Mouse (Mus musculus): ENCODE data around the gene Sept12.

Gene Sept12

DNA sequence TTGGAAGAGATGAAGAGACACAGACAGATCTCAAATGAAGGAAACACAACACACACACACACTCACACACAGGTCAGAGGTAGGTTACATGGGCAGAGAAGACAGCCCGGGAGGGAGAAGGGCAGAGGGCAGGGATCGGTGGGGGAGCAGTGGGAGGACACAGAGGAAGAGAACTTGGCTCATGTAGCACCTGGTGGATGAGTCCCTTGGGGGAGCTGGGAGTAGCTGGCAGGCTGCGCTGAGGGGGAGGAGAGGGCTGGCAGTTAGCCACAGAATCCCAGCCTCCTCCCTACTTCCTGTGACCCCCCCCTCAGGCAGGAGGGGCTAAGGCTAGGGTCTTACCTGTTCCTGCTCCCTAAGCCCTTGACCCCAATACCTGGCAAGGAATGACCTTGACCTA lies at the start of gene Sept12:
Gene Sept12, minus strand, starts transcription at position 300 of the 400 bp plus-strand sequence.
- DNase-seq = no peak

DNA sequence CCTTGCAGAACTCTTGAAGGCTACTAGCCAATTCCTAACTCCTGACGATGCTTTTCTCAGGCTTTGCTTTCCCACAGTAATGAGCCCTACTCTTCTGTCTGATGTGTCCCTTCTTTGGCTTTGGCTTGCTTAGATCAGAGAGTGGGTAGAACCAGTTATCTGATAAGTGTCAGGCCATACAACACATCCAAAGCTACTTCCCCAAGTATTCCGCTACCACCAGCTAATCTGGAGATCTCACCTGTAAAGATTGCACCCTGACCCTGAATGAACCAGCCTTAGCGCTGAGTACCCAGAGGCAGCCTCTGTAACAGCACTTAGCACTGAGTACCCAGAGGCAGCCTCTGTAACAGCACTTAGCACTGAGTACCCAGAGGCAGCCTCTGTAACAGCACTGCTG lies 47.7 kb upstream of the Sept12 start:
- no peak for DNase-seq

GRCm38 (mm10) chr16:5036649-5037234 lies 39.1 kb upstream of the Sept12 start:
- no peak for DNase-seq

DNA sequence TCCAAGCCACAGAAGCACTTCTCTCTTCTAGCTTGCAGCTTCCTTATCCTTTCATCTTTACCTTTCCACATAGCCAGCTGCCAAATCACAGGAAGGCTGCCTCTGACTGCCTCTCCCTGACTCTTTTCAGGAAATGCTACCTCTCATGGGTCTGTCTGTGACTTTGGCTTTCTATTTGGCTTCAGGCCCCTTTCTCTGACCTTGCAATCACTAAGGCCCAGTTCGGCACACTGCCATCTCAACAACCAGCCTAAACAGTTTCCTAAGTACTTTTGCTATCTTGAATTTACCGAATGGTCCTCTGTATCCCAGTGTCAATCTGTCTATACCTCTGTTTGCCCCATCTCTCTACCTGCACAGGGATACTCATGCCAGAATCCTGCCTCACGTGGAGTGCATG lies 37.9 kb upstream of the Sept12 start:
- no peak for DNase-seq

- no peak for DNase-seq
Observed at GRCm38 (mm10) chr16:5029847-5030246, 32.2 kb upstream of the Sept12 start.

DNA sequence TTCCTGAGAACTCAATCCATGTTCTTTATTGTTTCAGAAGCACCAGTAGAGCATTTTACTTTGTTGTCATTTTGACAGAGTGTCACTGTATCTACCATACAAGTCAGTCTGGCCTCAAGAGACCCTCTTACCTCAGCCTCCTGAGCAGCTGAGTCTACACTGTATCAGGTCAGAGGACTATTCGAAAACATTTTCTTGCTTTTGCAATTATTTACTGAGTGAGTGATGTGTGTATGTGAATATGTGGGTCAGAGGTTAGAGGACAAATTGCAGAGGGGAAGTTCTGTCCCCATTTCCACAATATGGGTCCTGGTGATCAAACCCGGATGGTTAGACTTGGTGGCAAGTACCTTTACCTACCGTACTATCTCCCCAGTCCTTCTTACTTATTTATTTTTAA lies 26.4 kb upstream of the Sept12 start:
- no peak for DNase-seq

DNA sequence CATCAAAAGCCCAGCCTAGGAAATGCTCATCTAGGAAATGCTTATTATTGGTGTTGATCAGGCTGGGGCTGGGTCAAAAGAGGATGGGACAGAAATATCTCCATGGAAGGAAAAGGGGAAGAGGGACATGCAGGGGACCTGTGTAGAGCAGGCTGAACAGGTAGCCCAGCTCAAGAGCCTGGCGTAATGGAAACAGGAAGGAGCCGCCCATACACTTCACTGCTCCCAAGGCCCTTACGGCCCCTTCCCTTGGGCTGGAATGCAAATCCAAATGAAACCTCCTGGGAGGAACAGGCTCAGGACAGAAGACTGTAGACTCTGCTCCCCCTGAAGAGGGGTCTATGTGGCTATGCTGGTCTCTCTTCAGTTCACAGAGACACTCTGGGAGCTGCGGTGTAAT lies 16.9 kb upstream of the Sept12 start:
- peak; percentile 21 for DNase-seq

DNA sequence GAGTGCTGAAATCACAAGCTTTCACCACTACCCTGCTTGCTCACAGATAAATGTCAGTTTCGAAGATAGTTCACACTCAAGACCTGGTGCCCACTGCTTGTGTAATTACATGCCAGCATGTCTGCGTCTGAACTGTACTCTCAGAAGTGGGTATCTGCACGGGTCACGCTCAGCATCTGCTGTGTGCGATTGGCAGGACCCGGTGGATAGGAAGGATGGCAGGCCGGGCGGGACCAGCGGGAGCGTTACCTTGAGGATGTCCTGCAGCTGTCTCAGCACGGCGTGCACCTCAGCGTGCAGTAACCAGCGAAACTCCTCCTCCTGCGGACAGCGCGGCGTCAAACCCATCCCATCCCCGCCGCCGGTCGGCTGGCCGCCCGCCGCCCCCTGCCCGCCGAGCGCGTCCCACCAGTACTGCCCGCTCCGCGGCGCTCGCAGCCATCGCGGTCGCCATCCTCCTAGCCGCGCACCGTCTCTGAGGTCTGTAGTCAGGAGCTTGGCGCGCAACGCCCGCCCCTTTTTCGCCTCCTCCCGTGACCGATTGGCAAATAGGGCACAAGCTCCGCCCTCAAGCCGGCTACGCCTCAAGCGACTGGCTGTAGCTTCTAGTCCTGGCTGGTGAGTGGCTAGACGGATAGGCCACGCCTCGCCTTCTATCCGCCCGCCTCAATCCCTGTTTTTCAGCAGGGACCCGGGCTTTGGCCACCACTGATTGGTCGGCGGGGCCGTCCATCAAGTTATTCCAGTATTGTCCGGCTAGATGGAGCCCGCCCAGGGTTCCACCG lies 15.6 kb upstream of the Sept12 start, which contains the start of gene Rogdi:
Gene Rogdi, minus strand, starts transcription at position 500 of the 785 bp plus-strand sequence.
- DNase-seq = peak; percentile 100

DNA sequence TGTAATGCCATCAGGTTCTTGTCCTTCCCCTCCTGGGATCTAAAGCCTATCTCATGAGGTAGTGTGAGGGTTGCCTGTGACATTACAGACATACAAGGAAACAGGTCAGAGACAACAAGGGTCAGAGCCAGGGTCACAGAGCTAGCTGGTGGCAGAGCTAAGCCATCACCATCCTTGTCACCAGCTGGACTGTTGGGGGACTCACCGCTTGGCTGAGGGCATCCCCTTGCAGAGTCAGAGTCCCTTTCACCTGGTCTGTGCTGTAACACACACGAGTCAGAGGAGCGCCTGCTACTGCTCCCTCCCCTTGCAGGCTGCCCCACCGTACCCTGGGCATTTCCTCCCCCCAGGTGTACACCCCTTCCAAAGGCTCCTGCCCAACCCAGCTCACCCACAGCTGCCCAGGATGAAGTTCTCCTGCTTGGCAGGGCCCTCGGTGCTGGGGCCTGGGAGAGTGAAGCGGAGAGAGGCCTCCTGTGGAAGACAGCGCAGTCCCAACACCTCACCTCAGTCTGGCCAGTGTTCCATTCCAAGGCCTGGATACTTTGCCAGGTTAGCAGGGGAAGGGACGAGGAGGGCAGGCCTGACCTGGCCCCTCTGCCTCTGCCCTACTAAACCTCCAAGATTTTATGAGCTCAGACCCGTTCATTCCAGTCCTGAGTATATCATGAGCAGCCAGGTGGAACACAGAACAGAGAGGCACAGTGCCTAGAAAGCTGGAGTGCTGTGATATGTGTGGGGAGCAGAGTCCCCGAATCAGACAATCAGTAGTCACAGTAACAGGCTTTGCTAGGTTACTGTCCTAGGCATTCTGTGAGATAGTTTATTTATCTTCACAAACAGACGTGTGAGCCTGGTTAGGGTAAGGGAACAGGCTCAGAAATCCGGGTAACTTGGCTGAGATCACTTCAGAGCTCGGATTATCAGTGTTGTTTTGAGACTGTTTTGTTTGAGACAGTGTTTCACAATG lies 14.7 kb upstream of the Sept12 start:
- DNase-seq = peak; percentile 50

- peak; percentile 23 for DNase-seq
Observed at GRCm38 (mm10) chr16:5011285-5011684, 13.6 kb upstream of the Sept12 start.

- DNase-seq = no peak
Observed at GRCm38 (mm10) chr16:5010371-5010935, 12.8 kb upstream of the Sept12 start.

DNA sequence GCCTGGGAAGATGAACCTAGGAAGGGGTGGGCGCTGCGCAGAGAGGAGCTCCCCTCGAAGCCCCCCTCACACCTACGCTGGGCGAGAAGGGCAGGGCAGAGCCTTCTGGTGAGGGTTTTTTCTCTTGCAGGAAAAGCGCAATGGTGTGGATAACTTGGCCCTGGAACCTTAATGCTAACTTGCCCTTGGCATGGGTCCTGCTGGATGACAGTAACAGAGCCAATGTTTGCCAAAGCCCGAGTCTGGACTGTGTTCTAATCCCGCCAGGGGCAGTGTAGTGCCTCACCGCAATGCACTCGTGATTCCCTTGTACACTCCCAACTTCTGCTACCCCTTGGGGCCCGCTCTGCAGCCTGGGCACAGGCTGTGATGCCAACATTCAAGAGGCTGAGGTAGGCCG lies 10.4 kb upstream of the Sept12 start:
- peak; percentile 26 for DNase-seq

DNA sequence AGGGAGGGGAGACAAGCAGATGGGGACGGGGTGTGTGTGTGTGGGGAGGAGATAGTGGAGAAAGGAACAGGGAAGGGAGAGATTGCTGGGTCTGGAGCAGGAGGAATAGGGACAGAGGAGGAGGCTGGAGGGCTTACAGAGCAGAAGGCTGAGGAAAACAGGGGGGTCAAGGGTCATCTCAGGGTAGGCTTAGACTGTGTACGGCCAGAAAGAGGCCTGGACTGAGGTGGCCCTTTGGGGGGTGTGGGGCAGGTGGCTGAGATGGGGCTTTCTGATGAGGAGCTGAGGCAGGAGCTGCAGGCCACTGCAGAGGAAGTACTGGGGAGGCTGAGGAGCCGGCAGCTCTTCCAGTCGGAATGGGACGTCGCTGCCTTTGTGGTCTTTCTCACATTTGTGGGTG lies 9.8 kb upstream of the Sept12 start:
- DNase-seq = no peak

DNA sequence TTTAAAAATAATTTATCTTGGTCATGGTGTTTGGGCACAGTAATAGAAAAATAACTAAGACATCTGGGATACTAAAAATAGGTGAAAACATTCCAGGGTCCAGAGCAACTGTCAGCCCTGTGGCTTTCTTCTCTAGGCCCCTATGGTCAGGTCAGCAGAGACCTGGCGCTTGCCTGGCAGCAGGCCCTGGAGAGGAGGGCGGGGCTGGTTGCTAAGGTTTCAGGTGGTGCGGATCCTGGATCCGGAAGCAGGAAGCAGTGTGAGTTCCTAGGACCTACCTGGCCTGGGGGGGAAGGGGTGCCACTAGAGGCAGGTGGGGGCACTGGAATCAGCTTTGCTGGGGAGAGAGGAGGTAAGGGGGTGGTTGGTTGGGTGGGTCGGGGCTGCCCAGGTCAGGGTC lies 9.4 kb upstream of the Sept12 start, which contains the start of gene Smim22:
Gene Smim22, plus strand, starts transcription at position 222 of the 400 bp plus-strand sequence.
- no peak for DNase-seq

- DNase-seq = no peak
Observed at GRCm38 (mm10) chr16:5000611-5001010, 3.0 kb upstream of the Sept12 start.

DNA sequence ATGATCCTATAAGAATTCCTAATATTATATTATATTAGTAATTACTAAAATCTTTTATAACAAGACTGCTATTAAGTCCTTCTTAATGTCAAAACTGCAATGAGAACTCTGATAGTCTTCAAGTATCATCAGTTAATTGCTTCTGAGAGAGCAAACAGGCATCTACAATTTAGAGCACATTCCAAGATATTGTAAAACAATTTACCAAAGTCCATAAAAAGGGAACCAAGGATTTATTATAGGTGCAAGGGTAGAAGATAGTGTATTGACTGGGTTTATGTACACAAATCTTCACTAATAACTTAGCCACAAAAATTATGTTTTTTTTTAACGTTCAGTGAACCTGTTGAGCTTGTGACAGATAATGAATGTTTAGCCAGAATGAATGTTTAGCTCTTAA lies 1.3 kb upstream of the Sept12 start:
- no peak for DNase-seq

GRCm38 (mm10) chr16:4993276-4993675 lies 4.4 kb downstream of the Sept12 start:
- no peak for DNase-seq

DNA sequence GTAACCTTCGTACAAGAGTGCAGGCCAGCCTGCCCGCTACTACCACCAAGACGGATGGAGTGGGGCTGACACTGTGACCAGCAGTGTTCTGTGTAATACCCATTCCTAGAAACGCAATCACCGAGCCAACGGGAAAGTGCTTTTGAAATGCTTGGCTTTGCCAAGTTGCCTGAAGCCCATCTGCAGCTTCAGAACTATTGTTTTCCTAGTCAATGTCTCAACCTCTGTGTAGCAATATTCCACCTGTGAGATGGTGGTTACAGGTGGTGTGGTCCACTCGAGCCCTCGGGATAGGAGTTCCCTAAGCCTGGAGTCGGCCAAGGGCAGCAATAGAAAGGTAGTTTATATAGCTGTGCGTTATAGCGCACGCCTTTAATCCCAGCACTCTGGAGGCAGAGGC lies 12.9 kb downstream of the Sept12 start:
- no peak for DNase-seq

DNA sequence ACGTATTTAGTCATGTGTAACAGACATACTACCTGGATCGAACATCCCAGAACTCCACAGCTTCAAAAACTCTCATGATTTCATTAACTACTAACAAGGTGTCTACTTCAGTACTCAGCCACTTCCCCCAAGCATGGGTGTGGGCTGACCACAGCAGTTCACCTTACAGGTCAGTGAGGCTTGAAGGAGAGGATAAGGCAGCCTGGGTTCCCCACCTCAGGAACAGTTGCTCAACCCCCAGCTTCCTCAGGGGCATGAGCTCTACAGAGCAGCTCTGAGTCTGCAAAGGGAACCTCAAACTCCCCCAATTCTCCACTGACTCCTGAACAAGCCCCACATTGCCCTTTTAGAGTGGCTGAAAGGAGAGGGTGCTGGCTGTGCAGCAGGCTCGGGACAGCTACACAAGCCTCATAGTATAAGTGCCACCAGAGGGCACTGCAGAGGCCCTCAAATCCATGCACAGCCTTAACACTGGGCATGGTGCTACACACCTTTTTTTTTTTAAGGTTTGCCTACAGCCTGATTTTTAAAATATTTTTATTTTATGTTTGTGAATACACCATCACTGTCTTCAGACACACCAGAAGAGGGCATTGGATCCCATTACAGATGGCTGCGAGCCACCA lies 17.8 kb downstream of the Sept12 start:
- no peak for DNase-seq

DNA sequence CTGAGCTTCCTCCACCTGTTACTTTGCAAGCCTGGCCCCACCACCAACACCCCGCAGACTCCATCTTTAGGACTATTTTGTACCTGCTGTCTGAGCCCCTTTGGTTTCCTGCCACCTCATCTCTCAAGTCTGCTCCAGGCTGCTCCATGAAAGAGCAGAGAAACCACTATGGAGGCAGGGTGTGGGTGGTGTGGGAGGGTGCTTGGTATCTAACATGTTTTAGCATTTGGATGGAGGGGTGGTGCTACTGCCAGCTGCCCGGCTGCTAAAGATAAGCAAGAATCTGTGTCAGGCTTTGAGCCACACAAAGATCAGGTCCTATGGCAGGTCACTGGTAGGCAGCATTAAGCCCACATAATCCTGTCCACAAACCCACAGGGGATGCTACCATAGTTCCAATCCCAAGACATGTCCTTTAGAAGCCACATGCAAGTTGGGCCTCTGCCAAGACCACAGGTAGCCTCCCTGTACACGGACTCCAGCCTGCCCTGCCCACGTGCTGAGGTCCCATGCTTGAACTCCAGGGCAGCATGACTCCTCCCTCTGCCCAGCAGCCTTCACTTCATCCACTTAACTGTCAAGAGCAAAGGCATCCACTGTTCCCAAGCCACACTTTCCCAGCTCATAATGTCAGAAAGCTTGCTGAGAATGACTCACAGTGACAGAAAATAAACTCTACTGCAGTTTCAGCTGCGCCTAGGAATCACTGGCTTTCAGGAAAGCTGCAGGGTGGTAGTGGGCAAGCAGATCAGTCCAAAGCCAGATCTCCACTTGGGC lies 19.2 kb downstream of the Sept12 start:
- no peak for DNase-seq

DNA sequence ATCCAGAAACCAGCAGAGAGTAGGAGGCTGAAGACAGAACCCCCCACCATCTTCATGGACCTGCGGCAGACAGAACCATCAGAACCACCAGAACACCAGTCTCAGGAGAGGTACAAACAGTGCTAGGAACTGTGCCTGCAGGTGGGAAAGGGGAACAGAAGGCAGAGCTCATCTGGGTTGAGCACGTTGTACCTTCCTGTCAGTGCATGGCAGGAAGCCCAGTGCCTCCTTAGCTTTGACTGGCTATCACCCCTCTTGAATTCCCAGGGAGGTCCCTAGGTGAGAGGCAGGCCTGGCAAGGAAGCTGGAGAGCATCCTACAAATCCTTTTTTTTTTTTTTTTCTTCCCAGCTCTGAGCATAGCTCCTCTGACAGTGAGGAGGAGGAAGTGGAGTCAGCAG lies 21.5 kb downstream of the Sept12 start:
- peak; percentile 83 for DNase-seq

GRCm38 (mm10) chr16:4974521-4974920 lies 23.1 kb downstream of the Sept12 start:
- DNase-seq = peak; percentile 76
